Comparison of ENCODE assay signal across 29 mouse cellular contexts in the genomic region with DNA sequence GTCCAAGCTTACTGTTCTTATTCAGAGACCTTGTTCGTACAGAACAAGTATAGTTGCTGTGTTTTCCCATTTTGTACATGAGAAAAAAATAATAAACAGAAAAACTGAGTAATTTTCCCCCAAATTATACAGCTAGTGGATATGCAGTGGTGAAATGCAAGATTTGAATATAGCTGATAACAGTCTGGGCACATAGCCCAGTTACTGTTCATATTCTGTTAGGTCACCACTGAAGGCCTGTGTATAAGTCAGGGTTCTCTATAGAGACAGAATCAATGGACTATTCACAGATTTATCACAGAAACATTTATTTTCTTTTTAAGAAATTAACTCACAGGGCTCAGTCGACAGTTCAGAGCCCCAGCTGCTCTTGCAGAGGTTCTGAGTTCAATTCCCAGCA. TPM values are rescaled to one million over a fixed set of nuclear protein-coding genes. Genes with fewer than 3 reads are reported as not detected.
"Had no signal": no experiment of that assay in that cellular context is flagged by ENCODE, and none has a peak within 500 bp of the region (broad histone marks: within the 10 kb centered on the region; RNA-seq: fewer than 3 reads in every experiment).

No protein-coding gene starts in this region.

- H3K4me2 ChIP-seq: heart, embryonic 11.5 days; heart, embryonic 13.5 days; heart, embryonic 15.5 days; hindbrain, embryonic 12.5 days; hindbrain, embryonic 14.5 days; intestine, embryonic 15.5 days; kidney, embryonic 15.5 days; limb, embryonic 13.5 days; limb, embryonic 15.5 days; liver, embryonic 12.5 days had no signal

- H3K36me3 ChIP-seq: heart, embryonic 13.5 days; heart, embryonic 15.5 days; hindbrain, embryonic 10.5 days; hindbrain, embryonic 12.5 days; intestine, embryonic 15.5 days; kidney, embryonic 15.5 days; limb, embryonic 13.5 days; limb, embryonic 15.5 days; liver, embryonic 12.5 days had no signal

- DNase-seq: gastrocnemius, postnatal 14 days; gastrocnemius, postnatal 36 days; heart, adult 2 months; heart, postnatal 10 days; heart, postnatal 4 days; kidney, adult 2 months; kidney, adult 9 months; kidney, postnatal 14 days; kidney, postnatal 36 days; layer of hippocampus, adult 9-11 months; layer of hippocampus, postnatal 36 days; left cerebral cortex, postnatal 4 days had no signal

- ATAC-seq: hindbrain, embryonic 16.5 days; inflammation-experienced regulatory T-cells, adult 6 months; intestine, embryonic 15.5 days; intestine, postnatal 0 days; liver, embryonic 12.5 days had no signal

- H3K27ac ChIP-seq: heart, adult 2 months; heart, embryonic 13.5 days; heart, embryonic 15.5 days; hindbrain, embryonic 10.5 days; hindbrain, embryonic 12.5 days; hindbrain, embryonic 14.5 days; intestine, embryonic 15.5 days; kidney, embryonic 15.5 days; kidney, postnatal 0 days; limb, embryonic 13.5 days; limb, embryonic 15.5 days; liver, embryonic 12.5 days; liver, embryonic 14.5 days had no signal

- H3K27me3 ChIP-seq: heart, embryonic 13.5 days; heart, embryonic 15.5 days; hindbrain, embryonic 12.5 days; intestine, embryonic 15.5 days; kidney, embryonic 15.5 days; limb, embryonic 13.5 days; limb, embryonic 15.5 days; liver, embryonic 12.5 days had no signal

- H3K9me3 ChIP-seq: heart, embryonic 13.5 days; heart, embryonic 15.5 days; hindbrain, embryonic 10.5 days; hindbrain, embryonic 12.5 days; intestine, embryonic 15.5 days; kidney, embryonic 15.5 days; limb, embryonic 13.5 days; limb, embryonic 15.5 days; liver, embryonic 12.5 days had no signal

- H3K9ac ChIP-seq: heart, embryonic 13.5 days; heart, embryonic 15.5 days; hindbrain, embryonic 12.5 days; hindbrain, embryonic 14.5 days; intestine, embryonic 15.5 days; kidney, embryonic 15.5 days; limb, embryonic 13.5 days; limb, embryonic 15.5 days; liver, embryonic 12.5 days; liver, embryonic 14.5 days had no signal

- H3K4me3 ChIP-seq: heart, adult 2 months; heart, embryonic 13.5 days; heart, embryonic 15.5 days; hindbrain, embryonic 10.5 days; hindbrain, embryonic 12.5 days; intestine, embryonic 15.5 days; kidney, embryonic 15.5 days; limb, embryonic 13.5 days; limb, embryonic 15.5 days; liver, embryonic 12.5 days had no signal

- H3K4me1 ChIP-seq: heart, embryonic 13.5 days; heart, embryonic 15.5 days; hindbrain, embryonic 10.5 days; hindbrain, embryonic 12.5 days; intestine, embryonic 15.5 days; kidney, embryonic 15.5 days; limb, embryonic 15.5 days; liver, embryonic 12.5 days had no signal

RNA-seq across cellular contexts. Expression of a gene that starts 4.7 kb away (rescaled TPM):
- total RNA-seq: liver, adult 2 months had no signal
- polyA plus RNA-seq: inflammation-experienced regulatory T-cells, adult 6 months; liver, adult 2 months had no signal
